Mouse (Mus musculus): ENCODE measurements around the gene C1qtnf1. TPM values are rescaled to one million over a fixed set of nuclear protein-coding genes. Genes with fewer than 3 reads are reported as not detected.

C1qtnf1 gene
- polyA plus RNA-seq, 1 experiment from 2014 or later = 12.1 TPM

- no peak for ATAC-seq (ENCODE audit: insufficient number of reproducible peaks, low FRiP score, low TSS enrichment, low read depth)
Measured at GRCm38 (mm10) chr11:118494001-118494737, 66.2 kb downstream of the C1qtnf1 start.

GRCm38 (mm10) chr11:118495065-118495464 lies 67.1 kb downstream of the C1qtnf1 start:
- no peak overlapping the region for H3K9ac ChIP-seq
- peaks cover 9% of the 10 kb centered on the region for H3K27me3 ChIP-seq
- WGBS = 34% methylated on average over 5 of the region's 5 CpGs
- no peak overlapping the region for H3K27ac ChIP-seq
- no peaks in the 10 kb centered on the region for H3K36me3 ChIP-seq
- H3K4me3 ChIP-seq = no peak overlapping the region
- H3K4me1 ChIP-seq = peaks cover 17% of the 10 kb centered on the region
- no peaks in the 10 kb centered on the region for H3K9me3 ChIP-seq
- H3K4me2 ChIP-seq = no peak overlapping the region
- ATAC-seq (ENCODE audit: insufficient number of reproducible peaks, low FRiP score, low TSS enrichment, low read depth) = no peak

More at GRCm38 (mm10) chr11:118494001-118494737, 66.2 kb downstream of the C1qtnf1 start:
- Histone ChIP-seq H3K36me3 (no peaks in the 10 kb centered on the region), H3K9ac (no peak overlapping the region), H3K4me1 (peaks cover 18% of the 10 kb centered on the region), H3K27me3 (peaks cover 10% of the 10 kb centered on the region), H3K4me3 (no peak overlapping the region), H3K9me3 (no peaks in the 10 kb centered on the region), H3K4me2 (no peak overlapping the region), H3K27ac (no peak overlapping the region)
- 77% methylated on average over 12 of the region's 12 CpGs for WGBS

- 49% methylated on average over 20 of the region's 20 CpGs for WGBS
- ATAC-seq (ENCODE audit: insufficient number of reproducible peaks, low FRiP score, low TSS enrichment, low read depth) = no peak
- peaks cover 2% of the 10 kb centered on the region; the same call in 1 of the 2 replicates for H3K27me3 ChIP-seq
Measured at GRCm38 (mm10) chr11:118496066-118496689, 68.2 kb downstream of the C1qtnf1 start.

More at GRCm38 (mm10) chr11:118496066-118496689, 68.2 kb downstream of the C1qtnf1 start:
- no peaks in the 10 kb centered on the region for H3K36me3 ChIP-seq
- H3K4me3 ChIP-seq = no peak overlapping the region
- H3K4me2 ChIP-seq = no peak overlapping the region
- H3K9me3 ChIP-seq = no peaks in the 10 kb centered on the region
- H3K27ac ChIP-seq = no peak overlapping the region
- H3K9ac ChIP-seq = no peak overlapping the region
- H3K4me1 ChIP-seq = peaks cover 13% of the 10 kb centered on the region; the same call in 1 of the 2 replicates

Other genes with a start within 250 kb of the C1qtnf1 start
- gene Cyth1, start 179.6 kb upstream of the C1qtnf1 start, polyA plus RNA-seq (2015; fragmentation: Nextera tagmentation; extraction: Ambion mirVana) = 16.1 and 16.2 TPM in 2 replicates
- 21.0 and 21.3 TPM in 2 replicates for gene Usp36, start 138.0 kb upstream of the C1qtnf1 start, polyA plus RNA-seq (2015; fragmentation: Nextera tagmentation; extraction: Ambion mirVana)
- gene Cep295nl, start 85.7 kb upstream of the C1qtnf1 start, polyA plus RNA-seq (2015; fragmentation: Nextera tagmentation; extraction: Ambion mirVana) = 1.2 and 1.5 TPM in 2 replicates
- 140 and 168 TPM in 2 replicates for gene Timp2, start 72.5 kb upstream of the C1qtnf1 start, polyA plus RNA-seq (2015; fragmentation: Nextera tagmentation; extraction: Ambion mirVana)
- 8.0 and 11.5 TPM in 2 replicates for gene Lgals3bp, start 26.1 kb upstream of the C1qtnf1 start, polyA plus RNA-seq (2015; fragmentation: Nextera tagmentation; extraction: Ambion mirVana)
- gene Cant1, start 9.1 kb upstream of the C1qtnf1 start, polyA plus RNA-seq (2015; fragmentation: Nextera tagmentation; extraction: Ambion mirVana) = 29.3 and 30.6 TPM in 2 replicates
- 6.1 and 6.6 TPM in 2 replicates for gene Engase, start 48.6 kb downstream of the C1qtnf1 start, polyA plus RNA-seq (2015; fragmentation: Nextera tagmentation; extraction: Ambion mirVana)